Comparison of ENCODE assay signal across 30 mouse cellular contexts in genomic region chr6:136714097-136714496, GRCm38 (mm10). TPM values are rescaled to one million over a fixed set of nuclear protein-coding genes. Genes with fewer than 3 reads are reported as not detected.
A peak's percentile ranks its signal among the peaks of the same experiment; 100 is the strongest.
DNase-seq lines count a peak whose midpoint lies in the region; ATAC-seq and TF ChIP-seq lines count a peak whose summit lies in the region.
"Had no signal": no experiment of that assay in that cellular context is flagged by ENCODE, and none has a peak within 500 bp of the region (broad histone marks: within the 10 kb centered on the region; RNA-seq: fewer than 3 reads in every experiment).

No protein-coding gene starts in this region.

- H3K27ac ChIP-seq in bone marrow, adult 2 months (ENCODE audit: control insufficient read depth, insufficient read depth, low read depth, low read length, poor library complexity): peak overlapping the region; percentile 75
- H3K27ac ChIP-seq: embryonic facial prominence, embryonic 12.5 days; forebrain, embryonic 10.5 days; gastrocnemius, adult 2 months; heart, adult 2 months; hindbrain, embryonic 14.5 days; liver, embryonic 15.5 days; lung, embryonic 15.5 days; neural tube, embryonic 13.5 days; stomach, embryonic 15.5 days had no signal

- DNase-seq in spleen, postnatal 36 days (ENCODE audit: low spot score in 2 of 2): peak; percentile 46 to 63
- DNase-seq in spleen, postnatal 14 days (ENCODE audit: low spot score in 2 of 2): no peak
- no peak for DNase-seq in embryo, embryonic 9.5 days (ENCODE audit: extremely low spot score)
- no peak for DNase-seq in thymus, postnatal 36 days
- DNase-seq in left cerebral cortex, adult 8-10 months (ENCODE audit: low spot score in 2 of 2): no peak
- DNase-seq: adrenal gland, postnatal 14 days; cerebellum, adult 18-20 months; cerebellum, postnatal 14 days; gastrocnemius, adult 2 months; gastrocnemius, postnatal 36 days; heart, postnatal 4 days; kidney, postnatal 14 days; layer of hippocampus, adult 9-11 months; liver; right cerebral cortex, postnatal 14 days; spleen, adult 18-20 months had no signal

- no peak for TF ChIP-seq POLR2A in bone marrow, adult 2 months (IDR thresholded peaks at IDR 0.05; ENCODE audit: borderline replicate concordance, control insufficient read depth, low read depth, low read length)

- ATAC-seq in megakaryocyte progenitor cell, adult 5-6 weeks (replicated peaks; ENCODE audit: poor library complexity): peak; percentile 73
- ATAC-seq: forebrain, embryonic 16.5 days; intestine, postnatal 0 days had no signal

- no peak overlapping the region for H3K4me3 ChIP-seq in bone marrow, adult 2 months (replicated peaks; ENCODE audit: control insufficient read depth, low read depth, low read length)
- H3K4me3 ChIP-seq: embryonic facial prominence, embryonic 12.5 days; forebrain, embryonic 10.5 days; gastrocnemius, adult 2 months; heart, adult 2 months; heart, embryonic 12.5 days; liver, embryonic 15.5 days; lung, embryonic 15.5 days; neural tube, embryonic 13.5 days; stomach, embryonic 15.5 days had no signal

- no peak for TF ChIP-seq CTCF in bone marrow, adult 2 months (IDR thresholded peaks at IDR 0.05; ENCODE audit: control insufficient read depth, insufficient read depth, low read length)

- peaks cover 8% of the 10 kb centered on the region; the same call in 1 of the 2 replicates for H3K4me1 ChIP-seq in bone marrow, adult 2 months (ENCODE audit: control insufficient read depth, insufficient read depth, low read length)
- H3K4me1 ChIP-seq: embryonic facial prominence, embryonic 12.5 days; forebrain, embryonic 10.5 days; heart, embryonic 12.5 days; liver, embryonic 15.5 days; lung, embryonic 15.5 days; neural tube, embryonic 13.5 days; stomach, embryonic 15.5 days had no signal

- 9% methylated on average over 3 of the region's 3 CpGs for WGBS in bone marrow, adult 2 months

RNA-seq across cellular contexts. Expression of gene Plbd1, which starts 52.4 kb away (rescaled TPM):
- 21.1 and 70.1 TPM in 2 replicates for polyA plus RNA-seq in bone marrow, adult 2 months (2011; ENCODE audit: insufficient read depth, insufficient read length, low replicate concordance, missing spikeins)
- total RNA-seq in megakaryocyte progenitor cell, adult 5-6 weeks (2015): 12.0 and 16.3 TPM in 2 replicates
- total RNA-seq in megakaryocyte progenitor cell, adult 5-6 weeks (2017): 10.5 and 10.8 TPM in 2 replicates
- total RNA-seq in left cerebral cortex, adult 8-10 months (2022): under 1 TPM in 2 of 4 experiments, not detected in 2; 0.30 to 0.32 TPM
- total RNA-seq: midbrain, postnatal 0 days had no signal

Comparison
In these comparisons a context has a peak if more than half of its experiments do, and no peak if none do; other contexts are left out.
1. DNase-seq: peak in spleen, postnatal 36 days (2 of 2); none in spleen, postnatal 14 days (0 of 2), embryo, embryonic 9.5 days (single experiment), thymus, postnatal 36 days (0 of 2) and left cerebral cortex, adult 8-10 months (0 of 2).
2. RNA of gene Plbd1, which starts 52.4 kb away (total RNA-seq): 10.5 to 16.3 TPM in megakaryocyte progenitor cell, adult 5-6 weeks; 0.30 to 0.32 TPM in left cerebral cortex, adult 8-10 months; every median in the first group is over 4 times any median in the second.